Mouse (Mus musculus): ENCODE data around the gene Dido1. TPM values are rescaled to one million over a fixed set of nuclear protein-coding genes. Genes with fewer than 3 reads are reported as not detected.

The Dido1 gene
- total RNA-seq (2021): 10 to 100 TPM; 37.9 to 41.3 TPM
- long read RNA-seq, experiment 1, full-length matches to known transcripts: 4 of 15 reads
- long read RNA-seq, experiment 1, partial matches to known transcripts: 1 of 15 reads
- long read RNA-seq, experiment 1, other reads (novel, unspliced or antisense): 10 of 15 reads
- long read RNA-seq, experiment 2, full-length matches to known transcripts: 4 of 21 reads
- long read RNA-seq, experiment 2, partial matches to known transcripts: 3 of 21 reads
- long read RNA-seq, experiment 2, other reads (novel, unspliced or antisense): 14 of 21 reads

- peak; percentile 92 to 98 for DNase-seq (ENCODE audit: low spot score in 2 of 2)
Measured at GRCm38 (mm10) chr2:180709923-180710272, at the start of gene Dido1, which contains the start of gene Gid8. Gene Dido1 (minus strand): TSS chr2:180709999. Gene Gid8 (plus strand): TSS chr2:180710117.

- no peak for DNase-seq (ENCODE audit: low spot score in 2 of 2)
Measured at GRCm38 (mm10) chr2:180758513-180759263, 48.9 kb upstream of the Dido1 start.

- DNase-seq (ENCODE audit: low spot score in 2 of 2): no peak
Measured at GRCm38 (mm10) chr2:180756786-180757185, 47.0 kb upstream of the Dido1 start.

GRCm38 (mm10) chr2:180755896-180756295, 46.1 kb upstream of the Dido1 start:
- peak in 1 of 2 experiments; percentile 65 for DNase-seq (ENCODE audit: low spot score in 2 of 2)

- DNase-seq (ENCODE audit: low spot score in 2 of 2): no peak
Measured at GRCm38 (mm10) chr2:180754976-180755688, 45.3 kb upstream of the Dido1 start.

DNA sequence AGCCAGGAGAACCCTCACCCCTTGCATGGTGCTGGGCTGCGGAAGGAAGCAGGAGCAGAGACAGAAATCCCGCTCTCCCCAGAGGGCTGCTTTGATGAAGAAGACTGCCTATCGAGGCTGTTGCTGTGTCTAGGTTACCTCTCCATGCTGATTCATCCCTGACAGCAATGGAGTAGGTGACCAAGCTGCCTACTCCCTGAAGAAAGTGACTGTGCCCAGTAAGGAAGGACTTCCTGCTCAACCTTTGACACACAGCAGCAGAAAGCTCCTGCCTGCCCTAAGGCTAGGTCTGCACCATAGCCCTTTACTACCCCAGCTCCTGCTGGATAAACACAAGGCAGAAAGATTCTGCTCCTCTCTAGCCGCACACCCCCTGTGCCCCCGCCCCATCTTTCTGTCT, 39.1 kb upstream of the Dido1 start:
- no peak for DNase-seq (ENCODE audit: low spot score in 2 of 2)

GRCm38 (mm10) chr2:180746569-180747192, 36.9 kb upstream of the Dido1 start:
- no peak for DNase-seq (ENCODE audit: low spot score in 2 of 2)

- DNase-seq (ENCODE audit: low spot score in 2 of 2): peak; percentile 73 to 84
Measured at GRCm38 (mm10) chr2:180745248-180745927, 35.6 kb upstream of the Dido1 start.

- no peak for DNase-seq (ENCODE audit: low spot score in 2 of 2)
Measured at GRCm38 (mm10) chr2:180743321-180743720, 33.5 kb upstream of the Dido1 start.

GRCm38 (mm10) chr2:180742820-180743219, 33.0 kb upstream of the Dido1 start:
- no peak for DNase-seq (ENCODE audit: low spot score in 2 of 2)

GRCm38 (mm10) chr2:180741421-180741820, 31.6 kb upstream of the Dido1 start:
- DNase-seq (ENCODE audit: low spot score in 2 of 2): no peak

GRCm38 (mm10) chr2:180740349-180740748, 30.6 kb upstream of the Dido1 start:
- DNase-seq (ENCODE audit: low spot score in 2 of 2): no peak

DNA sequence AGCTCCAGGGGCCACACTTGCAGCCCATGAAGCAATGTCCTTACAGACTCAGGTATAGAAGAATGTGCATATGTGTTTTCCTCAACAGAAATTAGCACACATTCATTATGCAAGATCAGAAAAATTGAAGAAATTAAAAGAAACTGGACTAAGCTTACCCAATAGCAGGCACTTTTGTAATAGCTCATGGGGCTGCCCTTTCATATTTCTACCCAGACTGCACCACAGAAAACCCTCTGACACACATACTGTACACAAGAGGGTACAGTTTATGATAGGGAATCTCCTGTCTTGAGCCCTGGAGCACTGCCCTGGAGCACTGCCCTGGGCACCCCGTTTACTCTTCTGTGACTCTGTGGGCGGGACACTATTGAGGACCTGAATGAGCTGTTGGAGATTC, 28.2 kb upstream of the Dido1 start:
- no peak for DNase-seq (ENCODE audit: low spot score in 2 of 2)

- DNase-seq (ENCODE audit: low spot score in 2 of 2): no peak
Measured at GRCm38 (mm10) chr2:180735232-180735631, 25.4 kb upstream of the Dido1 start.

DNA sequence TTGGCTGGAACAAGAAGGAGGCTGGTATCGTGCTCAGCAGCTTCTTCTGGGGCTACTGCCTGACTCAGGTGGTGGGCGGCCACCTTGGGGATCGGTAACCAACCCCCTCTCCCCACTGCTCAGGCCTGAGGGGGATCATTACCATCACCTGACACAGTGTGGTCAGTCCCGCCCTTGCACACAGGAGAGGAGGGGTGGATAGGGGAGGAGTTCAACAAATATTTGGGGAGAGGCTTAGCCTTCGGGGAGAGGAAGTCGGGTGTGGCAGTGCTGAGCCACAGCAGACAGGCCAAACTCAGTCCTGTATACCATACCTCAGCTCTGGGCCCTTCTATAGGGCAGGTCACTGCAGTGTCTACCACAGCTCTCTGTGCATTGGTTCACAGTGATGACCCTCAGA, 22.2 kb upstream of the Dido1 start:
- no peak for DNase-seq (ENCODE audit: low spot score in 2 of 2)

DNA sequence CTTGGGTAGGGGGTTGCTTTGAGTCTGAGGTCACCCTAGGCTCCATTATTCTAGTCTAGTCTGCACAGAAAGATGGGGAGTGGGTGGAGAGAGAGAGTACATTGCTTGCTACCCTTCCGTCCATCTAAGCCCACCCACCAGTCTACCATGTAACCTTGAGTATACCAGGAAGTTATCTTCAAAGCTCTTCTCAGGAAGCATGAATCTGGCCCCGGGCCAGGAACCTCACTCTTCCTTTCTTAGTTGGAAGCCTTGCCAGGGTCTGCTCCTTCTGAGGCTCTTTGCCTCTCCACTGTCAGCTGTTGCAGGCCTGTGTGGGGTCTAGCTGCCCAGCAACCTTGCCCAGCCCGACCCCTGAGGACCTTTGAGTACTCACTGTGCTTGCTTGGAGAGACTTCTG, 21.2 kb upstream of the Dido1 start:
- no peak for DNase-seq (ENCODE audit: low spot score in 2 of 2)

DNA sequence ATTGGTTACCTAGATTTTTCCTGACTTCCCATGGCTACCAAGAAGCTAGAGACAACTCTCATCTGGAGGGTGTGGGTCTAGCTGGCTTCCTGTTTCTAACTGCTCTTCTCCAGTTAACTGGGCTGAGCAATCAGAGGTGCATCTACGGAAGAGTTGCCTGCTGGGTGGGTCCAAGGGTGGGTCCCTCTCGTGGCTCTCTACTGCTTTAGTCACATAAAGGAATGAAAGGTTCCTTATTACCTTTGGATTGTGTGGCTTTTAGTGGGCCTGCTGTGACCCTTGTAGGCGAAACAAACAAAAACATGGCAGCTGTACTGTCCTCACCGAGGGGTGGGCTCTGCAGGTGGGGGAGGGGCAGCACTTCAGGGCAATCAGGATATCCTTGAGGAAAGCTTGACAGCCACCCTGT, 17.8 kb upstream of the Dido1 start:
- DNase-seq (ENCODE audit: low spot score in 2 of 2): no peak

DNA sequence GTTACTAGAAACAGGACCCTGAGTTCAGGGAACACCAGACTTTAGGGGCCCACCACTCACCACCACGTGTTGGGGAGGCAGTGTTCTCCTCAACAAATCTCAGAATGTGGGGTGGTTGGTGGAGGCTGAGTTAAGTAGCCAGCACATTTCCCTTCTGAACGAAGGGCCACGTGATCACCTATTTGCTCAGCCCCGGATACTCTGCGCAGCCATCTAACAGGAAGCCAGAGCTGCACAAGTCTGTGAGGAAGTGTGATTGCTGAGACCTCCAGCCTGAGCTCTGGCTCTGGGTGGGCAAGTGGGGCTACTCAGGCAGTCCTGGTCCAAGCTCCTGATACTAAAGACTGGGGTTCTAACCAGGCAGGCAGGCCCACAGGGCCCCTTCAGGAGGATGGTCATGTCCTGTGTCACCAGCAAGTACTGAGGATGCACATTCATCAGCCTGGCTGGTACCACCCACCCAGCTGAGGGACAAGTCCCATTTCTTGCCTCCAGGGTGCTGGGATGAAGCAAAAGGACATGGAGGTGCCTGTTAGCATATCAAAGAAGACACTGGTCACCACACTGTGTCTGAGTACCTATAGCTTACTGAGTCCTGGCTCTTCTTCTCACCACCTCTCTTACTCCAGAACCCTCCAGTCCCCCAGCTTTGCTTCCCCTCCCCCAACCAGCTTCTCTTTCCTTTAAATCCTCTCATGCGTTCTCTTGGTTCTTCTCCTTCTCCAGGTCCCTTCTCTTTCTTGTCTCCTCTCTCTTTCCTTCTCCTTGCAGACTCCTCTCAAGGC, 17.1 kb upstream of the Dido1 start:
- no peak for DNase-seq (ENCODE audit: low spot score in 2 of 2)

- no peak for DNase-seq (ENCODE audit: low spot score in 2 of 2)
Measured at GRCm38 (mm10) chr2:180725856-180726629, 16.2 kb upstream of the Dido1 start.
